Mouse (Mus musculus): ENCODE data around the gene Sgo2a.
"Not testable (repeated sequence)": the region's sequence is repeated elsewhere in the genome, so short reads cannot be mapped to it uniquely, and the experiment has no call there.

The Sgo2a gene

GRCm38 (mm10) chr1:57995432-57996132 lies at the start of gene Sgo2a:
Sgo2a (plus strand) TSS chr1:57995971.
- DNase-seq = peak; percentile 98

GRCm38 (mm10) chr1:57947552-57948347 lies 48.0 kb upstream of the Sgo2a start:
- no peak for DNase-seq

DNA sequence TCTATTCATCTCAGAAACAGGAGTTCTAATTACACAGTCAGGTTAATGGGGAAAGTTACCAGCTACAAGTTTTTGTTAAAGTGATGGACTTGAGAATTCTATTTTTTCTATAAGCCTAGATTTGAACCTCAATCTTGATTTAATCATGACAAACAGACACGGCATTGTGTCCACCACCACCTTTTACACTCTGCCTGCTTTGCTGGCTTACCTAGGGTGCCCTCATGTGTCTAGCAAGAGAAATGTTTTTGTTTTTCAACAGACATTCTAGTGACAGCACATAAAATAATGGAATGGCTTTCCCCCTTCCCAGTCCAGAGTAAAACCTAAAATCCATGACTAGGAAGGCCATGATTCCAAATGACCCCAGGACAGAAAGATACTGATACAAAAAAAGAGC lies 46.6 kb upstream of the Sgo2a start:
- peak; percentile 59 to 68 for DNase-seq

DNA sequence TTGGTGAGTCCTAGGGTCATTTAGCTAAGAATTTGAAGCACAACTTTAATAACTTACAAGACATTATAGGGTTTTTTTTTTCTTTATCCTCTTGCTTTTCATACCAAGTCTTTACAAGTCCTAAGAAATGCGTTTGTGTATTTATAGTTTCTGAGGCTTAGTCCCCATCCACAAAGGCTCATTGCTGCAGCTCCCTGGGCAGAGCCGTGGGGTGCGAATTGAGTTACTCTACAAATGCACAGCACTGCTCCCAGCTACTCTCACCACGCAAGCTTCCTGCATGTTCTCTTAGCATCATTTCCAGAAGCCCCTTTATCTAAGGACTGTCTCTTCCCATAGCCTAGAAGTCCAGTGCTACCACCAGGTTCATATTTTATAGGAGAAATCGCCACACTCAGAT lies 46.1 kb upstream of the Sgo2a start:
- no peak for DNase-seq

DNA sequence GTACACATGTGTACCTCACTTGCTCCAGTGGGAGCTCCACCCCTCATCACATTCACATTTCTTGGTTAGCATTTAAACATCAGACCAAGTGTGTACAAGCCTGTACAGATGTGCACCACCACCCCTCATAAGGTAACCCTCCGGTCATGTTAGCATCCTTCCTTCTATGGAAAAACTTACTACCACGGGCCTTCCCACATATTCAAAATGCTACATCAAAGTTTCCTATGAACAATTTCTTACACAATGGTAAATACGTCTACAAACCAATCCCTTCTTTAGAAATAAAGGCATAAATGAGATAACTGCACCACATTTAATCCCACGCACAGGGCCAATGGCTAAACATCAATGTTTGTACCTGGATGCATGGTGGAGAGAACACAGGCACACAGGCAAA lies 43.3 kb upstream of the Sgo2a start:
- DNase-seq = no peak

DNA sequence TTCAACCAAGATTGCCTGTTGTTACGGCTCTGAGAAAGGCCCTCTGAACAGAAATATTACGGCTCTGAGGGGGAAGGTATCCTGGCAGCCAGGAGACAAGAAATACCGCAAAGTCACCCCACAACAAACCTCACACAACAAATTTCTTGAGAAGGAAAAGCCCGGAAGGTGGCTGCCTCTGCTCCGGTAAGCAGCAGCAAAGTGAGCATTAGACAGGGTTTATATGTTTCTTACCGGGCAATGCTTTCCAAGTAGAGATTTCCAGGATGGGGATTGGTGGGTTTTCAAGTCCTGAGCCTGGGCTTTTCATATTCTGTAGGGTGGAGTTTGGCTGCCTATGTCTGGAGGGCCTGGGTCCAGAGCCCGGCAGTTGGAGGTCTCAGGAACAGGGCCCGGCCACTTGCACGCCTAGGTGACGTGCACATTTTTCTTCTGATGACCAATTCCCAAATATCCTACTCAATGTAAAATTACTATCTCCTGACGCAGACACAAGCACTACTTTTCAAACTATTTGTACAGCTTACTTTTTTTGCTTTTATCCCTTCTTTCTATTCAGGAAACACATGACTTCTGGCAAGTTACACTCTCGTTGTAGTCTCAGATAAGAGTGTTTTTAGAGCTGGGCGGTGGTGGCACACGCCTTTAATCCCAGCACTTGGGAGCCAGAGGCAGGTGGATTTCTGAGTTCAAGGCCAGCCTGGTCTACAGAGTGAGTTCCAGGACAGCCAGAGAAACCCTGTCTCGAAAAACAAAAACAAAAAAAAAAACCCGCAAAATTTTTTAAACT lies 42.0 kb upstream of the Sgo2a start:
- no peak for DNase-seq

- DNase-seq = no peak
Observed at GRCm38 (mm10) chr1:57954376-57954765, 41.4 kb upstream of the Sgo2a start.

DNA sequence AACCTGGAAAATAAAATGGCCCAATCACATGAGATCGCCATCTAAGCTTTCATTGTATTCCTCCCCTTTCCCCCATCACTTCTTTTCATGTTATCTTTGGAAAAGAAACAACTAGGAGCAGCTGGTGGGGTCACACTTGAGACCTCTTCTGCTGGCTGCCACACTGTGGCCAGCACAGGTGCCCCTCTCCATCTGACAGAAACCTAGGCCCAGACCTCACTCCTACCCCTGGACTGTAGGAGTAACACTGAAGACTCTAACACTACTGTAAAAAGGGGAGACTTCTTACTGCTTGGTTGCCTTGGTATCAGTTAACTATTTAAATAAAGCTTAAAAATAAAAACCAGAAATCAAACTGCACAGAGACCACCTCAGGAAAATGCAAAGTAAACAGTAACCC lies 40.0 kb upstream of the Sgo2a start:
- DNase-seq = no peak

GRCm38 (mm10) chr1:57969327-57970271 lies 26.2 kb upstream of the Sgo2a start:
- peak; percentile 99 for DNase-seq

DNA sequence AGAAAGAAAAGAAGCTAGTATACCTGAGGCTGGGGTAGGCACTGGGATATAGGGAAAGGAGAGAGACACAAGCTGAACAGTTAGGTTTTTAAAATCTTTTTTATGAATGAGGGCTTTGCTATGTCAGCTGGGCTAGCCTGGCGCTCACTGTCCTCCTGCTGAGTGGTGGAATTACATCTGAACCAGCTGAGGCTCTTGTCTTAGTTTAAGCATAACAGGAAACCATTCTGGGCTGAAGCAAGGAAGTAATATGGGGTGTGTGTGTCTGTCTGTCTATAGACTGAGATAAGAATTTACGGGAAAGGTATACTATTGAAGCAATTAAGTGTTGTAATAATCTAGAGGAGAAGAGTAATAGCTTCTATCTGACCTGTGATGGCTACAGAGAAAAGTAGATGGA lies 24.2 kb upstream of the Sgo2a start:
- DNase-seq = no peak

GRCm38 (mm10) chr1:57976860-57977259 lies 18.9 kb upstream of the Sgo2a start:
- DNase-seq = no peak

DNA sequence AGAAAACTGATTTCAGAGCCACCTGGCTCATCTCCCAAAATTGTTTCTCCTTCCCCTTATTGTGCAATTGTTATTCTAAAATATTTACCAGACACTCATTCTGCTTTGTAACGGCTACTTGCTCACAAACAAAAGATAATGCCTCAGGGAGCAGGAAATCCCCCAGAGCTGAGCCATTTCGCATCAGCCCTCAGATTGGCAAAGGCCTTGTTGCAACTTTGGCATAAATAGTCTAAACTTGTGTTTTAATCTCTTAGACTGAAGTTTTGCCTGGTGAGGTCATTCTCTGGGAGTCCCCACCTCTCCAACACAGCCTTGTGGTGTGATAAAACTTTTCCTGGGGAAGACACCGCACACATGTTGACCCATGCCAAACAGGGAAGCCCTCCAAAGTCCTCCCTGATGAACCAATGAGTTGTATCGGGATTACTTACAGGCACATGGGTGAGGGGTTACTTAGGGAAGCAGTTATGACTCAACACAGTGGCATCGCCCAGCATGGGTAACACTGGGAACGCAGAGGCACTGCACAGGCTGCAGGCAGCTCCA lies 6.6 kb upstream of the Sgo2a start:
- no peak for DNase-seq

DNA sequence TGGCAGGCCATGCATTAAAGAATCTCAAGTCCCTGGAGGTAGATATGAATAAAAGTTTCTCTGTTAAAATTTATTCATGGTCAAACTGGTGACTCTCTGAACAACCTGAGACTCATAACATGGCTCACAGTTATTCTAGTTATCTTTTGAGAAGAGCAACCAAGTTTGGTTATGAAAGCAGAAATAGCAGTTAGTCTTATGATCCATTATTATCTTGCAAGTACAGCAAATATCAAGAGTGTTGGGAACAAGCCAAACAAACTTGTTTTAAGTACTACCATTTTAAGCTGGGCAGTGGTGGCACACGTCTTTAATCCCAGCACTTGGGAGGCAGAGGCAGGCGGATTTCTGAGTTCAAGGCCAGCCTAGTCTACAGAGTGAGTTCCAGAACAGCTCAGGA lies 4.5 kb upstream of the Sgo2a start:
- no peak for DNase-seq

DNA sequence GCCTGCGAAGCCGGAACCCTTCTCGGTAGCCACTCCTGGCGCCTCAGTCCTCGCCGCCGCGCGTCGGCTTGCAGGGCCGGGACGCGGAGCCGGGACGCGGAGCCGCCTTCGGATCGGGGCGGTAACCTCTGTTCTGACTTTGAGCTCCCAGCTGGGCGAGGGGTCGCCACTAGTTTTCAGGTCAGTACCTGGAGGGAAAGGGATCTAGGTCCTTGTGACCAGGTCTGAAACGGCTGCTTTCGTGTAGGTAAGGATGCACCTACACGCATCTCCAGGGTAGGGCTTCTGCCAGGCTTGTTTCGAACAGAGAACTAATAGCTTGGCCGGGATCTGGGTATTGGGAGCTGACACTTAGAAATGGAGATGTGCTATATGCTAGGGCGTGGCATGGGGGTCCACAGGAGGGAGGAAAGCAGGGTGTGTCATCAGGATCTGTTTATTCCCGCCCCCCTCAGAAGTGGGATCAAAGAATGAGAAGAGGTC lies 403 bp downstream of the Sgo2a start:
- DNase-seq = no peak

- no peak for DNase-seq
Observed at GRCm38 (mm10) chr1:57998146-57998545, 2.4 kb downstream of the Sgo2a start.

DNA sequence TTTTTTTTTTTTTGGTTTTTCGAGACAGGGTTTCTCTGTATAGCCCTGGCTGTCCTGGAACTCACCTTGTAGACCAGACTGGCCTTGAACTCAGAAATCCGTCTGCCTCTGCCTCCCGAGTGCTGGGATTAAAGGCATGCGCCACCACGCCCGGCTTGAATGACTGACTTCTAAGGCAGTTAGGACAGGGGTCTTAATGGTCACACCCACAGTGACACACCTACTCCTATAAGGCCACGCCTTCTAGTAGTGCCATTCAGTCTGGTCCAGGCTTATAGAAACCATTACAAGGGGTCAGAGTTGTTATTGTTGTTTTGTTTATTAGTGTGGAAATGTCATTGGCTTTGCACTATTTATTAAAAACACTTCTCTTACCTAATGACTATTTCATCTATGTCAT lies 10.6 kb downstream of the Sgo2a start:
- DNase-seq = not testable (repeated sequence)

DNA sequence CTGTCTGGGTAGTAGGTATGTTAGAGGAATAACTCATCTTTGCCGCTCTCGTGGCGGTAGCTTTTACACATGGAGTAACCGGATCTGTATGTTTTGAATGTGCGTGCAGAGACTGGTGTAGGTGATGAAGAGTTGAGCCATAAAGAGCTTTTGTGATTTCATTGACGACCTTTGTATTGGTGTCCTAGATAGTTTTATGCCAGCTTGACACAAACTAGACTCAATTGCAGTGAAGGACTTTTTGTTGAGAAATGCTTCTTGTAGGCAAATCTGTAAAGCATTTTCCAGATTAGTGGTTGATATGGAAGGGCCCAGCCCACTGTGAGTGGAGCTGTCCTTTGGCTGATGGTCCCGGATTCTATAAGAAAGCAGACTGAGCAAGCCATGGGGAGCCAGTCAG lies 23.1 kb downstream of the Sgo2a start, which contains the start of gene Kctd18:
Kctd18 (minus strand) TSS at position 101 of the 400 bp plus-strand sequence.
- no peak for DNase-seq

DNA sequence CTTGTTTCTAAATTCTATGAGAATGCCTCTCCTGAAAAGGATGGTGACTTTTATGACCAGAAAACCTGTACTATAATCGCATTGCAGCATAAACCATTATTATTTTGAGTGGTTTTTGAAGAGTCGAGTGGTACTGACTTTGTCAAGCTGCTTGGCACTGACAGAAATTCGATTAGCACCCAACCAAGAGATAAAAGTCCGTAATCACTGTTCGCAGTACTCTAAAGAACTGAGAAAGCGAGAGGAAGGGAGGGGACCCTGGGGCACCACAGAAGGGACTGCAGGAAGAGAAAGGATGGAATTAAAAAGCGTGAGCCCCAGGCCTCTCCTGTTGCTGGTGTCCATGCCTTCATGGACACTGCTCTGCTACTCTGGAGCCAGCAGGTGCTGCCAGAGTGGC lies 31.9 kb downstream of the Sgo2a start:
- no peak for DNase-seq

DNA sequence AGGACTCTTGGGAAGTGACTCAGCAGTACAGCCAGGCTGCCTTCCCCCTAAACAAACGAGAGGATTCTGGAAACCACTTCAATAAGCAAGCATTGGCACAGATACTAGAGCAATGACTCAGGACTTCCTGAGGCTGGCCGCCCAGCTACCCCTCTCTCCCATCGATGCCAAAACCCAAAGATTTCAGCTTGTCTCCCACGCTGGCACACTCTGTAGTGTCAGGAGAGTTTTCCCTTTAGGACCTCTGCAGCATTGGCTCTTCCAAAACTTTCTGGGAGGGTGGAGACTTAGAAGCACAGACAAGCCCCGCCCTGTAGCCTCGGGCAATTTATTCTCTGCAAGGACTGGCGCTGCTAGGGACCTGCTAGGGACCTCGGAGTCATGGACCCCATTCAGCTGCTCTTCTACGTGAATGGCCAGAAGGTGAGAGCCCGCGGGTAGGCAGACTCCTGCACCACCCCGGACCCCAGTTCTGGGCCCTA lies 33.9 kb downstream of the Sgo2a start, which contains the start of gene Aox1:
Aox1 (plus strand) TSS at position 296 of the 482 bp plus-strand sequence.
- peak; percentile 39 to 48 for DNase-seq

- DNase-seq = peak; percentile 59 to 79
Observed at GRCm38 (mm10) chr1:58030156-58030871, 34.5 kb downstream of the Sgo2a start.
